ENCODE assay signal across 8 mouse cellular contexts in the genomic region with DNA sequence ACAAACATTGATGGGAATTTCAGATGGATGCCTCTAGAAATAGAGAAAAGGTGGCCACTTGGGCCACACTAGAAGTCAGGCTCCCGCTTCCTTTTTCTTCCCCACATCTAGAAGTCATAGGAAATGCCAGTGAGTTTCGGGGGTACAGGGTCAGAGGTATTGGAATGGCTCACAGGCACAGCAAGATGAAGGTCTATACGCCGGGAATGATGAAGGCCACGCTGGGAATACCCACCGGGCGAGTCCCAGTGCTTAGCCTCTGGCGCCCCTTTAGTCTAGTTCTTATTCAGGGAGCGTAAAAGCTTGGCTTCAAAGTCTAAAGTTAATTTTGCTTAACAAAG. TPM values are rescaled to one million over a fixed set of nuclear protein-coding genes. Genes with fewer than 3 reads are reported as not detected.
DNase-seq lines count a peak whose midpoint lies in the region; ATAC-seq lines count a peak whose summit lies in the region.

No protein-coding gene starts in this region.

- no peaks in the 10 kb centered on the region for H3K27me3 ChIP-seq in lung, embryonic 15.5 days
- H3K27me3 ChIP-seq in limb, embryonic 15.5 days, result no peaks in the 10 kb centered on the region
- no peaks in the 10 kb centered on the region for H3K27me3 ChIP-seq in stomach, embryonic 14.5 days (ENCODE audit: control insufficient read depth, insufficient read depth, low read length)

- 0% methylated on average over 9 of the region's 9 CpGs for WGBS in lung, embryonic 15.5 days
- under 1% methylated on average over 9 of the region's 9 CpGs for WGBS in limb, embryonic 15.5 days
- WGBS in stomach, embryonic 14.5 days, result 1% methylated on average over 9 of the region's 9 CpGs

- DNase-seq in lung, adult 18-20 months, result no peak
- DNase-seq in layer of hippocampus, adult 11-12 months (ENCODE audit: low spot score), result no peak
- no peak for DNase-seq in gastrocnemius, postnatal 14 days
- no peak for DNase-seq in spleen, adult 12 weeks (ENCODE audit: low spot score)

- H3K27ac ChIP-seq in lung, embryonic 15.5 days, result peak overlapping the region; percentile 94
- H3K27ac ChIP-seq in limb, embryonic 15.5 days, result peak overlapping the region; percentile 97
- peak overlapping the region; percentile 87 for H3K27ac ChIP-seq in stomach, embryonic 14.5 days (ENCODE audit: low read length)

- H3K36me3 ChIP-seq in lung, embryonic 15.5 days, result peaks cover 8% of the 10 kb centered on the region; the same call in 1 of the 2 replicates
- H3K36me3 ChIP-seq in limb, embryonic 15.5 days, result no peaks in the 10 kb centered on the region
- H3K36me3 ChIP-seq in stomach, embryonic 14.5 days (ENCODE audit: control insufficient read depth, insufficient read depth, low read length), result peaks cover under 1% of the 10 kb centered on the region; the same call in 1 of the 2 replicates

- H3K4me2 ChIP-seq in lung, embryonic 15.5 days, result peak overlapping the region; percentile 70
- peak overlapping the region; percentile 71 for H3K4me2 ChIP-seq in limb, embryonic 15.5 days
- H3K4me2 ChIP-seq in stomach, embryonic 14.5 days (replicated peaks; ENCODE audit: low read depth, low read length), result peak overlapping the region; percentile 59

- peak; percentile 46 for ATAC-seq in lung, embryonic 15.5 days (ENCODE audit: borderline replicate concordance, extremely low read depth, low FRiP score, low TSS enrichment)
- ATAC-seq in erythroid progenitor cell, adult 5-6 weeks (replicated peaks; ENCODE audit: low FRiP score, poor library complexity, severe bottlenecking), result peak; percentile 55
- ATAC-seq in limb, embryonic 15.5 days (ENCODE audit: insufficient number of reproducible peaks, low FRiP score, low TSS enrichment, low read depth), result 0 out of 2 replicates have a peak, but pooled peaks have one; percentile 45
- peak; percentile 28; the same call in 1 of the 2 replicates for ATAC-seq in stomach, embryonic 14.5 days (ENCODE audit: insufficient number of reproducible peaks, insufficient read depth, low FRiP score, low read depth)

- H3K4me3 ChIP-seq in lung, embryonic 15.5 days, result peak overlapping the region; percentile 54
- H3K4me3 ChIP-seq in limb, embryonic 15.5 days, result peak overlapping the region; percentile 60
- peak overlapping the region; percentile 51 for H3K4me3 ChIP-seq in stomach, embryonic 14.5 days (ENCODE audit: low read depth, low read length)

- H3K9me3 ChIP-seq in lung, embryonic 15.5 days, result no peaks in the 10 kb centered on the region
- no peaks in the 10 kb centered on the region for H3K9me3 ChIP-seq in limb, embryonic 15.5 days
- H3K9me3 ChIP-seq in stomach, embryonic 14.5 days (ENCODE audit: control insufficient read depth, low read depth, low read length), result no peaks in the 10 kb centered on the region

- H3K4me1 ChIP-seq in lung, embryonic 15.5 days, result peaks cover 21% of the 10 kb centered on the region
- H3K4me1 ChIP-seq in limb, embryonic 15.5 days, result peaks cover 18% of the 10 kb centered on the region
- peaks cover 10% of the 10 kb centered on the region; the same call in 1 of the 2 replicates for H3K4me1 ChIP-seq in stomach, embryonic 14.5 days (ENCODE audit: control insufficient read depth, insufficient read depth, low read length)

- H3K9ac ChIP-seq in lung, embryonic 15.5 days, result peak overlapping the region; percentile 79
- peak overlapping the region; percentile 79 for H3K9ac ChIP-seq in limb, embryonic 15.5 days
- peak overlapping the region; percentile 78 for H3K9ac ChIP-seq in stomach, embryonic 14.5 days (replicated peaks; ENCODE audit: low read depth, low read length)

- intact Hi-C loops in gastrocnemius, postnatal 14 days (cut with DNase I; ENCODE audit: low total_unique reads), result no loop called here

RNA-seq across cellular contexts. Expression of a gene that starts 0.4 kb away (rescaled TPM):
- polyA plus RNA-seq in lung, embryonic 15.5 days (2015; fragmentation: Nextera tagmentation; extraction: Ambion mirVana), result 34.1 and 34.5 TPM in 2 replicates
- total RNA-seq in erythroid progenitor cell, adult 5-6 weeks (2015; ENCODE audit: low replicate concordance), result 34.8 and 42.9 TPM in 2 replicates
- total RNA-seq in erythroid progenitor cell, adult 5-6 weeks (2017; ENCODE audit: low replicate concordance), result 27.0 and 27.5 TPM in 2 replicates
- 25.1 and 25.2 TPM in 2 replicates for polyA plus RNA-seq in limb, embryonic 15.5 days (2015; fragmentation: Nextera tagmentation; extraction: Ambion mirVana)
- 32.9 and 34.8 TPM in 2 replicates for polyA plus RNA-seq in stomach, embryonic 14.5 days (2014; fragmentation: Nextera tagmentation; extraction: Ambion mirVana)
- total RNA-seq in gastrocnemius, postnatal 14 days (2021), result 1 to 10 TPM; 7.4 to 8.2 TPM

RNA-seq across cellular contexts. Expression of a gene that starts 4.2 kb away (rescaled TPM):
- 0.15 and 0.17 TPM in 2 replicates for polyA plus RNA-seq in lung, embryonic 15.5 days (2015; fragmentation: Nextera tagmentation; extraction: Ambion mirVana)
- not detected in 2 replicates for total RNA-seq in erythroid progenitor cell, adult 5-6 weeks (2015; ENCODE audit: low replicate concordance)
- total RNA-seq in erythroid progenitor cell, adult 5-6 weeks (2017; ENCODE audit: low replicate concordance), result 0.39 TPM in 1 of 2 replicates, not detected in the other
- 0.17 and 0.20 TPM in 2 replicates for polyA plus RNA-seq in limb, embryonic 15.5 days (2015; fragmentation: Nextera tagmentation; extraction: Ambion mirVana)
- polyA plus RNA-seq in stomach, embryonic 14.5 days (2014; fragmentation: Nextera tagmentation; extraction: Ambion mirVana), result 0.36 and 0.43 TPM in 2 replicates
- total RNA-seq in gastrocnemius, postnatal 14 days (2021), result not detected

RNA-seq across cellular contexts. Expression of a gene that starts 19.5 kb away (rescaled TPM):
- polyA plus RNA-seq in lung, embryonic 15.5 days (2015; fragmentation: Nextera tagmentation; extraction: Ambion mirVana), result 329 and 346 TPM in 2 replicates
- total RNA-seq in erythroid progenitor cell, adult 5-6 weeks (2015; ENCODE audit: low replicate concordance), result 40.7 and 44.4 TPM in 2 replicates
- 29.4 and 38.9 TPM in 2 replicates for total RNA-seq in erythroid progenitor cell, adult 5-6 weeks (2017; ENCODE audit: low replicate concordance)
- 347 and 355 TPM in 2 replicates for polyA plus RNA-seq in limb, embryonic 15.5 days (2015; fragmentation: Nextera tagmentation; extraction: Ambion mirVana)
- polyA plus RNA-seq in stomach, embryonic 14.5 days (2014; fragmentation: Nextera tagmentation; extraction: Ambion mirVana), result 328 and 342 TPM in 2 replicates
- total RNA-seq in gastrocnemius, postnatal 14 days (2021), result 10 to 100 TPM; 47.2 to 55.8 TPM

RNA-seq across cellular contexts. Expression of a gene that starts 32.4 kb away (rescaled TPM):
- 10.5 and 14.0 TPM in 2 replicates for polyA plus RNA-seq in lung, embryonic 15.5 days (2015; fragmentation: Nextera tagmentation; extraction: Ambion mirVana)
- 35.6 and 37.5 TPM in 2 replicates for total RNA-seq in erythroid progenitor cell, adult 5-6 weeks (2015; ENCODE audit: low replicate concordance)
- 30.0 and 40.0 TPM in 2 replicates for total RNA-seq in erythroid progenitor cell, adult 5-6 weeks (2017; ENCODE audit: low replicate concordance)
- 12.2 and 13.3 TPM in 2 replicates for polyA plus RNA-seq in limb, embryonic 15.5 days (2015; fragmentation: Nextera tagmentation; extraction: Ambion mirVana)
- 12.2 and 13.0 TPM in 2 replicates for polyA plus RNA-seq in stomach, embryonic 14.5 days (2014; fragmentation: Nextera tagmentation; extraction: Ambion mirVana)
- 1 to 10 TPM; 3.6 to 4.5 TPM for total RNA-seq in gastrocnemius, postnatal 14 days (2021)

RNA-seq across cellular contexts. Expression of a gene that starts 34.3 kb away (rescaled TPM):
- 0.15 and 0.67 TPM in 2 replicates for polyA plus RNA-seq in lung, embryonic 15.5 days (2015; fragmentation: Nextera tagmentation; extraction: Ambion mirVana)
- not detected in 2 replicates for total RNA-seq in erythroid progenitor cell, adult 5-6 weeks (2015; ENCODE audit: low replicate concordance)
- total RNA-seq in erythroid progenitor cell, adult 5-6 weeks (2017; ENCODE audit: low replicate concordance), result not detected in 2 replicates
- 0.22 and 0.27 TPM in 2 replicates for polyA plus RNA-seq in limb, embryonic 15.5 days (2015; fragmentation: Nextera tagmentation; extraction: Ambion mirVana)
- not detected in 2 replicates for polyA plus RNA-seq in stomach, embryonic 14.5 days (2014; fragmentation: Nextera tagmentation; extraction: Ambion mirVana)
- total RNA-seq in gastrocnemius, postnatal 14 days (2021), result not detected
